Mouse (Mus musculus): Measurements from ENCODE around the gene Rnf157. TPM values are rescaled to one million over a fixed set of nuclear protein-coding genes. Genes with fewer than 3 reads are reported as not detected.

Rnf157 gene
- 1 to 10 TPM; 5.8 to 8.8 TPM for total RNA-seq (2021)
- long read RNA-seq, experiment 1, full-length matches to known transcripts: 3 of 5 reads
- long read RNA-seq, experiment 1, partial matches to known transcripts: 1 of 5 reads
- long read RNA-seq, experiment 1, other reads (novel, unspliced or antisense): 1 of 5 reads
- long read RNA-seq, experiment 2, full-length matches to known transcripts: 2 of 2 reads
- long read RNA-seq, experiment 2, partial matches to known transcripts: 0 of 2 reads
- long read RNA-seq, experiment 2, other reads (novel, unspliced or antisense): 0 of 2 reads

GRCm38 (mm10) chr11:116412904-116413630, at the start of gene Rnf157:
TSS of gene Rnf157 (minus strand) at chr11:116413032.
- peak; percentile 85 to 91 for DNase-seq
- intact Hi-C loops (cut with DNase I): no loop called here

- intact Hi-C loops (cut with DNase I): loop anchor here (10.0 kb wide), 1 partner anchor 325 kb away; the partner anchor contains the start of genes Mrpl38 and Trim65
- no peak for DNase-seq
These were observed 47.0 kb upstream of the Rnf157 start for GRCm38 (mm10) chr11:116459786-116460185.

GRCm38 (mm10) chr11:116456234-116456633, 43.4 kb upstream of the Rnf157 start:
- no peak for DNase-seq
- intact Hi-C loops (cut with DNase I): no loop called here

- no peak for DNase-seq
- intact Hi-C loops (cut with DNase I): no loop called here
These were observed 41.1 kb upstream of the Rnf157 start for GRCm38 (mm10) chr11:116453889-116454288.

- DNase-seq: no peak
- intact Hi-C loops (cut with DNase I): loop anchor here (5.0 kb wide), 2 partner anchors 62 to 222 kb away; no protein-coding TSS in a partner anchor
These were observed 36.5 kb upstream of the Rnf157 start for GRCm38 (mm10) chr11:116449341-116449740.

- DNase-seq: no peak
- intact Hi-C loops (cut with DNase I): loop anchor here (5.0 kb wide), 2 partner anchors 61 to 221 kb away; no protein-coding TSS in a partner anchor
These were observed 35.0 kb upstream of the Rnf157 start for GRCm38 (mm10) chr11:116447822-116448221.

- no peak for DNase-seq
- intact Hi-C loops (cut with DNase I): loop anchor here (1.0 to 5.0 kb wide), 3 partner anchors 59 to 219 kb away; no protein-coding TSS in a partner anchor
These were observed 33.6 kb upstream of the Rnf157 start for GRCm38 (mm10) chr11:116446308-116446887.

- DNase-seq: peak; percentile 91 to 96
- intact Hi-C loops (cut with DNase I): loop anchor here (1.0 to 5.0 kb wide), 3 partner anchors 58 to 218 kb away; no protein-coding TSS in a partner anchor
These were observed 32.9 kb upstream of the Rnf157 start for GRCm38 (mm10) chr11:116445596-116446307.

- intact Hi-C loops (cut with DNase I): no loop called here
- DNase-seq: no peak
These were observed 31.1 kb upstream of the Rnf157 start for GRCm38 (mm10) chr11:116443935-116444334.

GRCm38 (mm10) chr11:116443311-116443710, 30.5 kb upstream of the Rnf157 start:
- intact Hi-C loops (cut with DNase I): no loop called here
- DNase-seq: no peak

GRCm38 (mm10) chr11:116442867-116443177, 30.0 kb upstream of the Rnf157 start:
- no peak for DNase-seq
- intact Hi-C loops (cut with DNase I): no loop called here

- intact Hi-C loops (cut with DNase I): no loop called here
- DNase-seq: no peak
These were observed 29.5 kb upstream of the Rnf157 start for GRCm38 (mm10) chr11:116442129-116442866.

- DNase-seq: peak; percentile 39 to 58
- intact Hi-C loops (cut with DNase I): no loop called here
These were observed 27.7 kb upstream of the Rnf157 start for GRCm38 (mm10) chr11:116440408-116441068.

GRCm38 (mm10) chr11:116439269-116440240, 26.7 kb upstream of the Rnf157 start:
- intact Hi-C loops (cut with DNase I): no loop called here
- no peak for DNase-seq

- intact Hi-C loops (cut with DNase I): no loop called here
- DNase-seq: no peak
These were observed 24.7 kb upstream of the Rnf157 start for GRCm38 (mm10) chr11:116437541-116437940.

GRCm38 (mm10) chr11:116436725-116437331, 24.0 kb upstream of the Rnf157 start:
- DNase-seq: peak; percentile 61 to 63
- intact Hi-C loops (cut with DNase I): no loop called here

- no peak for DNase-seq
- intact Hi-C loops (cut with DNase I): no loop called here
These were observed 23.3 kb upstream of the Rnf157 start for GRCm38 (mm10) chr11:116435992-116436724.

Data from heart, postnatal 14 days (tissue).